Mouse (Mus musculus) liver, embryonic 13.5 days (tissue): Measurements from ENCODE around the gene P3h3. TPM values are rescaled to one million over a fixed set of nuclear protein-coding genes. Genes with fewer than 3 reads are reported as not detected.
"Not testable (repeated sequence)": the region's sequence is repeated elsewhere in the genome, so short reads cannot be mapped to it uniquely, and the experiment has no call there.

Experiments used
- ATAC-seq: fragments of 200-750 bp; cut with Nextera tagmentation; 2 replicates; pipeline ENCODE4 v1.8.0; 2017; ENCODE audit warnings: low read depth, mild to moderate bottlenecking, moderate number of reproducible peaks, moderate library complexity
- DNase-seq: peaks from one replicate; pipeline ENCODE4 v3.0.0; 2022
- H3K27ac ChIP-seq: fragments of 300-500 bp; sonication (generic); 2 replicates; pipeline ENCODE4 v1.5.1; 2015; ENCODE audit warnings: moderate library complexity, mild to moderate bottlenecking, inconsistent platforms
- H3K27me3 ChIP-seq: fragments of 300-500 bp; sonication (generic); 2 replicates; pipeline ENCODE4 v1.6.1; 2015; ENCODE audit warnings: mild to moderate bottlenecking, inconsistent platforms
- H3K36me3 ChIP-seq: fragments of 300-500 bp; sonication (generic); 2 replicates; pipeline ENCODE4 v1.6.1; 2015; ENCODE audit warnings: mild to moderate bottlenecking, inconsistent platforms
- H3K4me1 ChIP-seq: fragments of 300-500 bp; sonication (generic); replicated peaks from 2 replicates; pipeline ENCODE4 v1.6.1; 2015; ENCODE audit warnings: inconsistent platforms
- H3K4me2 ChIP-seq: fragments of 300-500 bp; sonication (generic); 2 replicates; pipeline ENCODE4 v1.6.1; 2015; ENCODE audit warnings: inconsistent platforms, mild to moderate bottlenecking, moderate library complexity
- H3K4me3 ChIP-seq: fragments of 300-500 bp; sonication (generic); replicated peaks from 2 replicates; pipeline ENCODE4 v1.5.1; 2015; ENCODE audit warnings: mild to moderate bottlenecking, inconsistent platforms
- H3K9ac ChIP-seq: fragments of 300-500 bp; sonication (generic); 2 replicates; pipeline ENCODE4 v1.6.1; 2015; ENCODE audit warnings: mild to moderate bottlenecking, inconsistent platforms
- H3K9me3 ChIP-seq: fragments of 300-500 bp; sonication (generic); replicated peaks from 2 replicates; pipeline ENCODE4 v1.6.1; 2016; ENCODE audit warnings: inconsistent platforms
- WGBS: fragments of 180-500 bp; shearing (Covaris S2); methylation state at CpG from one replicate; pipeline ENCODE4 v1.1.7; 2015; ENCODE audit not compliant: insufficient replicate concordance; 5-methylcytosine and 5-hydroxymethylcytosine counted together
- polyA plus RNA-seq: library from polyadenylated mRNA; unstranded; fragments of >200 nt; fragmentation: Nextera tagmentation; extraction: Ambion mirVana; gene quantifications from 2 replicates; pipeline ENCODE4 v1.2.1, GENCODE M21; 2015

The P3h3 gene
- polyA plus RNA-seq, 1 experiment from 2014 or later: 1.9 TPM

GRCm38 (mm10) chr6:124813933-124814332, 43.6 kb downstream of the P3h3 start, which contains the start of gene Tpi1:
Gene Tpi1 (minus strand): TSS chr6:124814296.
- Histone ChIP-seq H3K4me3 (peak within 1 kb of the TSS; percentile 73), H3K9me3 (no peaks in the 10 kb centered on the region), H3K27me3 (no peaks in the 10 kb centered on the region), H3K9ac (peak within 1 kb of the TSS; percentile 84), H3K36me3 (peaks cover 67% of the 10 kb centered on the region), H3K4me2 (peak within 1 kb of the TSS; percentile 90), H3K4me1 (peaks cover 63% of the 10 kb centered on the region), H3K27ac (peak within 1 kb of the TSS; percentile 89)
- peak; percentile 88 for DNase-seq
- peak; percentile 82 for ATAC-seq
- WGBS: under 1% methylated on average over 22 of the region's 22 CpGs

- WGBS: under 1% methylated on average over 18 of the region's 18 CpGs
- peaks cover 65% of the 10 kb centered on the region for H3K4me1 ChIP-seq
- peak overlapping the region; percentile 73 for H3K4me3 ChIP-seq
- peaks cover 63% of the 10 kb centered on the region for H3K36me3 ChIP-seq
- H3K27ac ChIP-seq: peak overlapping the region; percentile 89
- H3K9ac ChIP-seq: peak overlapping the region; percentile 84
- H3K9me3 ChIP-seq: no peaks in the 10 kb centered on the region
- H3K27me3 ChIP-seq: no peaks in the 10 kb centered on the region
- ATAC-seq (peak; percentile 56), DNase-seq (peak; percentile 69)
- H3K4me2 ChIP-seq: peak overlapping the region; percentile 90
Observed at GRCm38 (mm10) chr6:124813496-124813895, 44.1 kb downstream of the P3h3 start.

GRCm38 (mm10) chr6:124812848-124813247, 44.7 kb downstream of the P3h3 start:
- no peak for ATAC-seq

DNA sequence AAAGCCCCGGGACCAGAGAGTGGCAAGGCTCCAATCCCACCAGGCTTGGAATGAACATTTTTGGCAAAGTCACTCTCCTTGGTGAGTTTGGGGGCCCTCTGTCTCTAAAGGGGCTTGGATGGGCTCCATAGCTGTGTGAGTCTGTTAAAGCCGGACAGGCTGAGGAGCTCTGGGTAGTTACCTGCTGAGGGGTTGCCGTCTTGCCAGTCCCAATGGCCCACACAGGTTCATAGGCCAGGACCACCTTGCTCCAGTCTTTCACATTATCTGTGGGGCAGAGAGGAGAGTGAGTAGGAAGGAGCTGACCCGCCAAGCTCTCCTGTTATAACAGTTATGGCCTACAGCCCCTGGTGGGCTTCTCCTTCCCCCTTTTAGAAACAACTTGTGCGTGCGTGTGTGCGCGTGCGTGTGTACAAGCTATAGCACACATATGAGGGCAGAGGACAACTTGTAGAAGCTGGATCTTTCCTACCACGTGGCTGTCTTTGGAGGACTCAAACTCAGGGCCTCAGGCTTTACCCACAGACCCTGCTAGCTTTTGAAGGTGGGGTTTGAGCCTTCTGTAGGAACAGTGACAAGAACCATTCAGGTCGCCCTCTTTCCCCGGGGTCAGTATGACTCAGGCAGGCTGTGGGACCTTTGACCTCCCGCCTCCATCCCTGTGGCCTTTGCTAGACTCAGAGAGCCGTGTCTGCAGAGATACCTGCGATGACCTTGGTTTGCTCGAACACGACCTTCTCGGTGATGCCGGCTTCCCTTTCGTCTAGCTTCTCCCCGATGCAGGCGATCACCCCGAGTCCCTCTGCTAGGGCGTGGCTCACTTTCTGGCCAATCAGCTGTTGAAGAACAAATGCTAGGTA, 45.6 kb downstream of the P3h3 start:
- Histone ChIP-seq H3K9me3 (no peaks in the 10 kb centered on the region), H3K27ac (peak overlapping the region; percentile 89), H3K4me2 (peak overlapping the region; percentile 90), H3K4me1 (peaks cover 76% of the 10 kb centered on the region), H3K27me3 (no peaks in the 10 kb centered on the region), H3K4me3 (peak overlapping the region; percentile 73), H3K36me3 (peaks cover 47% of the 10 kb centered on the region), H3K9ac (peak overlapping the region; percentile 84)
- WGBS: 76% methylated on average over 24 of the region's 24 CpGs
- DNase-seq: peak; percentile 18
- no peak for ATAC-seq

More at GRCm38 (mm10) chr6:124812848-124813247, 44.7 kb downstream of the P3h3 start:
- H3K4me3 ChIP-seq: peak overlapping the region; percentile 73
- WGBS: 21% methylated on average over 9 of the region's 9 CpGs
- DNase-seq: no peak
- no peaks in the 10 kb centered on the region for H3K27me3 ChIP-seq
- peaks cover 67% of the 10 kb centered on the region for H3K4me1 ChIP-seq
- peaks cover 56% of the 10 kb centered on the region for H3K36me3 ChIP-seq
- no peaks in the 10 kb centered on the region for H3K9me3 ChIP-seq
- H3K4me2 ChIP-seq: peak overlapping the region; percentile 90
- H3K27ac ChIP-seq: peak overlapping the region; percentile 89
- peak overlapping the region; percentile 84 for H3K9ac ChIP-seq

GRCm38 (mm10) chr6:124811403-124811665, 46.2 kb downstream of the P3h3 start:
- Histone ChIP-seq H3K27me3 (no peaks in the 10 kb centered on the region), H3K4me1 (peaks cover 82% of the 10 kb centered on the region), H3K9ac (no peak overlapping the region), H3K27ac (peak overlapping the region; percentile 89), H3K4me2 (0 out of 2 replicates have a peak overlapping the region, but pooled peaks have one; percentile 10), H3K4me3 (no peak overlapping the region), H3K9me3 (no peaks in the 10 kb centered on the region), H3K36me3 (peaks cover 41% of the 10 kb centered on the region)
- WGBS: 85% methylated on average over 4 of the region's 4 CpGs
- no peak for ATAC-seq
- no peak for DNase-seq

DNA sequence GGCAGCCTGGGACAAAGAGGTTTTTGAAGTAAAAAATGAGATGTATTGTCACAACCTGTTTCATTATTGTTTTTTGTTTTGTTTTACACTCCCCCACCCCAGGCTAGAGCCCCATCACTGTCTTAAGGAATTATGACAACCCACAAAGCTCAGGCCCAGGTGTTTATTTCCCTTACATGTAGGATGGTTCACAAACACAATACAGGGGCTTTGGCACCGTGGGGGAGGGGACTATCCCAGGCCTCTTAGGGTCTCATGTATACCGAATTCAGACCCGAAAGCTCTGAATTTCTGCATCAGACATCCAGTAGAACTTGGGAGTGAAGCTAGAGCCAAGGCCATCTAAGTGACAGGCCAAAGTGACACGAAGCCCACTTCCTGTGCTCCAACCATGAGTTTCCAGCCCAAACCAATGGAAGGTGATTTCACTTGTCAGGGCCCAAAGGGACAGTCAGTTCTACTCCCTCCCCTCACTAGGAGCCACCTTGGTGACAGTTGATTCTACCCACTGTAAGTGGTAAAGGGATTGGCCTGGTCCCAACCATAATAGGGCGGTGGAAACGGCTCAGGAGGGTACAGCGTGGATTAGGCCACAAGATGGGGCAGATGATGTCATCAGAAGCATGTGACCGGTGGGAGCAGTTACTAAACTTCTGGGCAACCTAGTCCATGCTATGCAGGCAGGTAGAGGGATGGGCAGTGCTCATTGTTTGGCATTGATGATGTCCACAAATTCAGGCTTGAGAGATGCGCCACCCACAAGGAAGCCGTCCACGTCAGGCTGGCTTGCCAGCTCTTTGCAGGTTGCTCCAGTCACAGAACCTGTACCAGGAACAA, 46.8 kb downstream of the P3h3 start:
- Histone ChIP-seq H3K36me3 (peaks cover 37% of the 10 kb centered on the region), H3K4me2 (peak overlapping the region; percentile 100), H3K4me1 (peaks cover 87% of the 10 kb centered on the region), H3K9ac (peak overlapping the region; percentile 92; the same call in 1 of the 2 replicates), H3K27ac (peak overlapping the region; percentile 97; the same call in 1 of the 2 replicates)
- H3K4me3 ChIP-seq, DNase-seq, H3K9me3 ChIP-seq, H3K27me3 ChIP-seq, ATAC-seq: not testable (repeated sequence)
- 73% methylated on average over 11 of the region's 11 CpGs for WGBS

DNA sequence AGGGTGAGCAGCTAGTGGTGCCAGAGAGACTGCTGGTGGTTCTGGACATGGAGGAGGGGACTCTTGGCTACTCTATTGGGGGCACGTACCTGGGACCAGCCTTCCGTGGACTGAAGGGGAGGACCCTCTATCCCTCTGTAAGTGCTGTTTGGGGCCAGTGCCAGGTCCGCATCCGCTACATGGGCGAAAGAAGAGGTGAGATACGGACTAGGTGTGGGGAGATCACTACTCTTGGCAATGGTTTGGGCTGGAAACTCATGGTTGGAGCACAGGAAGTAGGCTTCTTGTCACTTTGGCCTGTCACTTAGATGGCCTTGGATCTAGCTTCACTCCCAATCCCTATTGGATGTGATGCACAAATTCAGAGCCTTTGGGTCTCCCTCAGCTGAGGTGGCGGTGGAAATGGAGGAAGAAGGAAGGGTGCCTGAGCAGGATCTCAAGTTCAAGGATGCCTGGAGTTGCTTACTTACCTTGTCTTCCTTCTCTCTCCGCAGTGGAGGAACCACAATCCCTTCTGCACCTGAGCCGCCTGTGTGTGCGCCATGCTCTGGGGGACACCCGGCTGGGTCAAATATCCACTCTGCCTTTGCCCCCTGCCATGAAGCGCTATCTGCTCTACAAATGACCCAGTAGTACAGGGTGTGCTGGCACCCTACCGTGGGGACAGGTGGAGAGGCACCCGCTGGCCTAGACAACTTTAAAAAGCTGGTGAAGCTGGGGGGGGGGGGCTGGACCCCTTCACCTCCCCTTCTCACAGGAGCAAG, 47.6 kb downstream of the P3h3 start:
- H3K4me3 ChIP-seq: peak overlapping the region; percentile 86
- peak overlapping the region; percentile 97 for H3K27ac ChIP-seq
- H3K4me1 ChIP-seq: peaks cover 88% of the 10 kb centered on the region
- 44% methylated on average over 14 of the region's 14 CpGs for WGBS
- H3K27me3 ChIP-seq: no peaks in the 10 kb centered on the region
- 0 out of 2 replicates have a peak, but pooled peaks have one; percentile 0 for ATAC-seq
- peak overlapping the region; percentile 92 for H3K9ac ChIP-seq
- no peaks in the 10 kb centered on the region for H3K9me3 ChIP-seq
- peak overlapping the region; percentile 100 for H3K4me2 ChIP-seq
- H3K36me3 ChIP-seq: peaks cover 30% of the 10 kb centered on the region
- DNase-seq: no peak

DNA sequence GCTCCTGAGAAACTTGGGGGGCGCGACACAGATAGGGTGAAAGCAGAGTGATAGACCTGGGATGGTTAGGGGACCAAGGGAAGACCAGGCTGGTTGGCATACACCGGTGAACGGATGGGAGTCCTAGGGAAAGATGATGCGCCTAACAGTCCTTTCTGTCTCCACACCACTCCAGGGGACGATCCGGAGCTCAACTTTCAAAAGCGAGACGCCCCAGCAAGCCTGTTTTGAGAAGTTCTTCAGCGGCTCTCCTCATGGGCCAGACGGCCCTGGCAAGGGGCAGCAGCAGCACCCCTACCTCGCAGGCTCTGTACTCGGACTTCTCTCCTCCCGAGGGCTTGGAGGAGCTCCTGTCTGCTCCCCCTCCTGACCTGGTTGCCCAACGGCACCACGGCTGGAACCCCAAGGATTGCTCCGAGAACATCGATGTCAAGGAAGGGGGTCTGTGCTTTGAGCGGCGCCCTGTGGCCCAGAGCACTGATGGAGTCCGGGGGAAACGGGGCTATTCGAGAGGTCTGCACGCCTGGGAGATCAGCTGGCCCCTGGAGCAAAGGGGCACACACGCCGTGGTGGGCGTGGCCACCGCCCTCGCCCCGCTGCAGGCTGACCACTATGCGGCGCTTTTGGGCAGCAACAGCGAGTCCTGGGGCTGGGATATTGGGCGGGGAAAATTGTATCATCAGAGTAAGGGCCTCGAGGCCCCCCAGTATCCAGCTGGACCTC, 48.3 kb downstream of the P3h3 start:
- WGBS: under 1% methylated on average over 35 of the region's 35 CpGs
- peak overlapping the region; percentile 92 for H3K9ac ChIP-seq
- H3K9me3 ChIP-seq: no peaks in the 10 kb centered on the region
- DNase-seq (peak; percentile 80), ATAC-seq (peak; percentile 40)
- H3K4me3 ChIP-seq: peak overlapping the region; percentile 86
- H3K36me3 ChIP-seq: peaks cover 30% of the 10 kb centered on the region
- H3K4me1 ChIP-seq: peaks cover 88% of the 10 kb centered on the region
- no peaks in the 10 kb centered on the region for H3K27me3 ChIP-seq
- H3K27ac ChIP-seq: peak overlapping the region; percentile 97
- peak overlapping the region; percentile 100 for H3K4me2 ChIP-seq

GRCm38 (mm10) chr6:124808358-124809012, 49.1 kb downstream of the P3h3 start, which contains the start of gene Spsb2:
Gene Spsb2 (plus strand): TSS chr6:124808661.
- H3K4me2 ChIP-seq: peak within 1 kb of the TSS; percentile 100
- peak within 1 kb of the TSS; percentile 92 for H3K9ac ChIP-seq
- no peaks in the 10 kb centered on the region for H3K27me3 ChIP-seq
- H3K4me3 ChIP-seq: peak within 1 kb of the TSS; percentile 86
- H3K27ac ChIP-seq: peak within 1 kb of the TSS; percentile 97
- H3K36me3 ChIP-seq: peaks cover 30% of the 10 kb centered on the region
- DNase-seq (peak; percentile 69), ATAC-seq (peak; percentile 63)
- H3K9me3 ChIP-seq: no peaks in the 10 kb centered on the region
- H3K4me1 ChIP-seq: peaks cover 88% of the 10 kb centered on the region
- 4% methylated on average over 29 of the region's 29 CpGs for WGBS

- Histone ChIP-seq H3K36me3 (peaks cover 30% of the 10 kb centered on the region), H3K27ac (peak overlapping the region; percentile 97), H3K4me1 (peaks cover 85% of the 10 kb centered on the region), H3K4me3 (peak overlapping the region; percentile 86), H3K4me2 (peak overlapping the region; percentile 100), H3K27me3 (no peaks in the 10 kb centered on the region), H3K9ac (peak overlapping the region; percentile 92), H3K9me3 (no peaks in the 10 kb centered on the region)
- 68% methylated on average over 6 of the region's 6 CpGs for WGBS
- DNase-seq (no peak), ATAC-seq (no peak)
Observed at GRCm38 (mm10) chr6:124807986-124808357, 49.6 kb downstream of the P3h3 start.
